Mouse (Mus musculus): Measurements from ENCODE around the gene Gp1ba.

- TF ChIP-seq CTCF (IDR thresholded peaks at IDR 0.05; ENCODE audit: low read depth, low read length) = no peak
- TF ChIP-seq POLR2A (IDR thresholded peaks at IDR 0.05; ENCODE audit: borderline replicate concordance, low read depth, low read length) = no peak
Measured at GRCm38 (mm10) chr11:70594253-70594989, 44.5 kb upstream of the Gp1ba start.
